Mouse (Mus musculus) sigmoid colon, adult 10 weeks (tissue): Measurements from ENCODE around the gene Spatc1l. TPM values are rescaled to one million over a fixed set of nuclear protein-coding genes. Genes with fewer than 3 reads are reported as not detected.

Experiments
- polyA plus RNA-seq: library from polyadenylated mRNA; stranded (reverse); fragments of 350-450 nt; fragmentation: Illumina TruSeq; extraction: RNeasy Lipid Tissue Mini Kit (QIAGEN cat#74804); gene quantifications from one replicate; pipeline ENCODE4 v1.2.3, GENCODE M21; 2014; ENCODE audit warnings: low read depth, low replicate concordance

The Spatc1l gene
- not detected for polyA plus RNA-seq

GRCm38 (mm10) chr10:76561972-76562371 is at the start of gene Spatc1l:
Spatc1l (plus strand) TSS chr10:76562272.

GRCm38 (mm10) chr10:76531375-76531774 is 30.7 kb upstream of the Spatc1l start, which contains the start of gene Lss:
Lss (plus strand) TSS chr10:76531588.

GRCm38 (mm10) chr10:76575374-76575773 is 13.3 kb downstream of the Spatc1l start, which contains the start of gene Ftcd:
Ftcd (plus strand) TSS chr10:76575648.

Other genes starting within 250 kb of the Spatc1l start
- 25.6 TPM for gene Dip2a, start 217.0 kb upstream of the Spatc1l start, polyA plus RNA-seq
- gene AC141477.1, start 121.8 kb upstream of the Spatc1l start, polyA plus RNA-seq, result not detected
- 13.2 TPM for gene Pcnt, start 119.5 kb upstream of the Spatc1l start, polyA plus RNA-seq
- gene 2610028H24Rik, start 113.2 kb upstream of the Spatc1l start, polyA plus RNA-seq, result not detected
- gene Mcm3ap, start 93.3 kb upstream of the Spatc1l start, polyA plus RNA-seq, result 11.0 TPM
- 1.8 TPM for gene Ybey, start 93.2 kb upstream of the Spatc1l start, polyA plus RNA-seq
- 16.0 TPM for gene Lss, start 30.7 kb upstream of the Spatc1l start, polyA plus RNA-seq
- gene Ftcd, start 13.4 kb downstream of the Spatc1l start, polyA plus RNA-seq, result not detected
- gene Col6a2, start 61.4 kb downstream of the Spatc1l start, polyA plus RNA-seq, result 7.6 TPM
- 19.8 TPM for gene Col6a1, start 163.9 kb downstream of the Spatc1l start, polyA plus RNA-seq